Mouse (Mus musculus): ENCODE measurements at regions not wholly inside any gene's neighbourhood (a gene's known extent, or its start where the extent isn't known, plus 50 kb on each side); places are given as distances from the start of the nearest gene placed in this dataset.
"Not testable (repeated sequence)": the region's sequence is repeated elsewhere in the genome, so short reads cannot be mapped to it uniquely, and the experiment has no call there.

DNA sequence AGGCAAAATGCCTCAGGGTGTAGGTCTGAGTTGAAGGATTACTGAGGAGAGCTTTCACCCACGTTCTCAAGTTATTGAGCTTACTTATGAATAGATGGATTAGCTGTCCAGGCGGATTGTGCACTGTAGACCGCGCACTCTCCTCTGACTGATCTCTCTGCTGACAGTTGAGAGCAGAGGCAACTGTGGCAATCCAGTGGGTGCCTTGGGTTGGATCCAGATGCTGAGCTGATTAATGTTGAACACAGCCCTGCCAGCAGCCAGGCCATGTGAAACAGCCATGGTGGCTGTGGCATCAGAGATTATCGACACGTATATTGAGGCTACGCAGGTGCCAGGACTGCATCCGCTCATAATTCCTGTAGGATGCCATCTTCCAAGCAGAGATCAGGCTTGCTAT lies 53.6 kb downstream of the Gm10320 start:
- H3K9me3 ChIP-seq (replicated peaks; ENCODE audit: control insufficient read depth, low read length, poor library complexity, severe bottlenecking) = no peaks in the 10 kb centered on the region
- no peak overlapping the region for H3K9ac ChIP-seq (ENCODE audit: low read depth, low read length)
- H3K27ac ChIP-seq (ENCODE audit: low read length) = no peak overlapping the region
- H3K36me3 ChIP-seq (ENCODE audit: control insufficient read depth, insufficient read depth, low read length) = no peaks in the 10 kb centered on the region
- H3K4me1 ChIP-seq (ENCODE audit: control insufficient read depth, insufficient read depth, low read length) = no peaks in the 10 kb centered on the region
- H3K4me2 ChIP-seq (ENCODE audit: low read length) = no peak overlapping the region
- WGBS = 77% methylated on average over 8 of the region's 8 CpGs
- H3K4me3 ChIP-seq (ENCODE audit: low read depth, low read length) = no peak overlapping the region
- no peaks in the 10 kb centered on the region for H3K27me3 ChIP-seq (ENCODE audit: control insufficient read depth, insufficient read depth, low read depth, low read length)
- no peak for ATAC-seq

GRCm38 (mm10) chr13:98436961-98437360 lies 54.8 kb downstream of the Gm10320 start:
- whole genome bisulfite sequencing = 69% methylated on average over 8 of the region's 8 CpGs
- no peak overlapping the region for H3K4me3 ChIP-seq (ENCODE audit: low read depth, low read length)
- no peaks in the 10 kb centered on the region for H3K36me3 ChIP-seq (ENCODE audit: control insufficient read depth, insufficient read depth, low read length)
- H3K9me3 ChIP-seq (replicated peaks; ENCODE audit: control insufficient read depth, low read length, poor library complexity, severe bottlenecking) = no peaks in the 10 kb centered on the region
- H3K27me3 ChIP-seq (ENCODE audit: control insufficient read depth, insufficient read depth, low read depth, low read length) = no peaks in the 10 kb centered on the region
- H3K9ac ChIP-seq (ENCODE audit: low read depth, low read length) = no peak overlapping the region
- no peaks in the 10 kb centered on the region for H3K4me1 ChIP-seq (ENCODE audit: control insufficient read depth, insufficient read depth, low read length)
- no peak overlapping the region for H3K27ac ChIP-seq (ENCODE audit: low read length)
- no peak overlapping the region for H3K4me2 ChIP-seq (ENCODE audit: low read length)
- ATAC-seq = no peak

GRCm38 (mm10) chr13:98435245-98435975 lies 56.4 kb downstream of the Gm10320 start:
- no peaks in the 10 kb centered on the region for H3K36me3 ChIP-seq (ENCODE audit: control insufficient read depth, insufficient read depth, low read length)
- no peak overlapping the region for H3K9ac ChIP-seq (ENCODE audit: low read depth, low read length)
- H3K27me3 ChIP-seq (ENCODE audit: control insufficient read depth, insufficient read depth, low read depth, low read length) = no peaks in the 10 kb centered on the region
- no peak overlapping the region for H3K27ac ChIP-seq (ENCODE audit: low read length)
- H3K4me3 ChIP-seq (ENCODE audit: low read depth, low read length) = no peak overlapping the region
- 96% methylated on average over 8 of the region's 8 CpGs for WGBS
- ATAC-seq = no peak
- H3K4me2 ChIP-seq (ENCODE audit: low read length) = no peak overlapping the region
- no peaks in the 10 kb centered on the region for H3K4me1 ChIP-seq (ENCODE audit: control insufficient read depth, insufficient read depth, low read length)
- H3K9me3 ChIP-seq (replicated peaks; ENCODE audit: control insufficient read depth, low read length, poor library complexity, severe bottlenecking) = no peaks in the 10 kb centered on the region

DNA sequence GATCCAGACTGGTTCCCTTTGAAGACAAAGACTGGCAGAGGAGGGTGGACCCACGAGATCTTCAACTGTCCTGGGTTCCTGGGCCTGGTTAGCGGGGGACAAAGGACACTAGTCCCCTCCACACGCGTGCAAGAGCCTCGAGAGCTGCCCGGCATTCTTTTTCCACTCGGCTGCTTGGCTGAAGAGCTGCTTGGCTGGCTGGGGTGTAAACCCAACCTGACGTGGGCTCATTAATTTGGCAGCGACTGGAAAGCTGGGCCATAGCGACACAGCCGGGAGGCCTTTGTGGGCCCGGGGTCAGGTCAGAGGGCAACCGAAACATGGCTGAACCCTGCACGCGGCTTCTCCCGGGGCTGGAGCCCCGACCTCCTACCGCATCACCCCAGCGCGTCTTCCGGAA lies 62.0 kb downstream of the Gm10320 start:
- Histone ChIP-seq H3K9ac (ENCODE audit: low read depth, low read length) (no peak overlapping the region), H3K27ac (ENCODE audit: low read length) (no peak overlapping the region), H3K27me3 (ENCODE audit: control insufficient read depth, insufficient read depth, low read depth, low read length) (peaks cover 16% of the 10 kb centered on the region), H3K4me1 (ENCODE audit: control insufficient read depth, insufficient read depth, low read length) (peaks cover 4% of the 10 kb centered on the region; the same call in 1 of the 2 replicates), H3K36me3 (ENCODE audit: control insufficient read depth, insufficient read depth, low read length) (no peaks in the 10 kb centered on the region), H3K9me3 (replicated peaks; ENCODE audit: control insufficient read depth, low read length, poor library complexity, severe bottlenecking) (no peaks in the 10 kb centered on the region), H3K4me3 (ENCODE audit: low read depth, low read length) (no peak overlapping the region), H3K4me2 (ENCODE audit: low read length) (peak overlapping the region; percentile 14)
- WGBS = 27% methylated on average over 20 of the region's 21 CpGs
- no peak for ATAC-seq

DNA sequence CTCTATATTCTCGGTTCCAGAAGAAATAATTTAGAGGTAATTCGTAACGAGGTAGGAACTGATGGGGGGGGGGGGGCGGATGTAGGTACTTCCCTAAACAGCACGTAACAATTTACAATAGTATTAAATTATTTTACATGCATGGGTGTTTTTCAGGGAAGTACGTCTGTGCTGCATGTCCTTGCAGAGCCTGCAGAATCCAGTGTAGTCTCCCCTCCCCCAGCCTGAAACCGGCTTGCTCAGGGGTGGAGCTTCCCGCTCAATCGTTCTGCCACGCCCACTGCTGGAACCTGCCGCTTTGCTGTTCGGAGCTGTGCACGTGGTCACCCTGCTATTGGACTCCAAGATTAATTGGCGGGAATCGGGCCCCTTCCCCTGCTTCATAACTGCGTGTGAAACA lies 64.1 kb downstream of the Gm10320 start:
- Histone ChIP-seq H3K27me3 (ENCODE audit: control insufficient read depth, insufficient read depth, low read depth, low read length) (peaks cover 16% of the 10 kb centered on the region), H3K4me3 (ENCODE audit: low read depth, low read length) (peak overlapping the region; percentile 14), H3K9ac (ENCODE audit: low read depth, low read length) (0 out of 2 replicates have a peak overlapping the region, but pooled peaks have one; percentile 11), H3K4me2 (ENCODE audit: low read length) (peak overlapping the region; percentile 48)
- peak; percentile 48; the same call in 1 of the 2 replicates for ATAC-seq
- H3K36me3 ChIP-seq (ENCODE audit: control insufficient read depth, insufficient read depth, low read length); H3K9me3 ChIP-seq (replicated peaks; ENCODE audit: control insufficient read depth, low read length, poor library complexity, severe bottlenecking); H3K27ac ChIP-seq (ENCODE audit: low read length); H3K4me1 ChIP-seq (ENCODE audit: control insufficient read depth, insufficient read depth, low read length): not testable (repeated sequence)
- WGBS = 13% methylated on average over 16 of the region's 16 CpGs

- Histone ChIP-seq H3K36me3 (ENCODE audit: control insufficient read depth, insufficient read depth, low read length) (no peaks in the 10 kb centered on the region), H3K4me1 (ENCODE audit: control insufficient read depth, insufficient read depth, low read length) (peaks cover 4% of the 10 kb centered on the region; the same call in 1 of the 2 replicates), H3K27me3 (ENCODE audit: control insufficient read depth, insufficient read depth, low read depth, low read length) (peaks cover 13% of the 10 kb centered on the region), H3K9me3 (replicated peaks; ENCODE audit: control insufficient read depth, low read length, poor library complexity, severe bottlenecking) (no peaks in the 10 kb centered on the region), H3K27ac (ENCODE audit: low read length) (no peak overlapping the region), H3K9ac (ENCODE audit: low read depth, low read length) (no peak overlapping the region), H3K4me2 (ENCODE audit: low read length) (no peak overlapping the region), H3K4me3 (ENCODE audit: low read depth, low read length) (no peak overlapping the region)
- no peak for ATAC-seq
- 89% methylated on average over 7 of the region's 7 CpGs for WGBS
Observed at GRCm38 (mm10) chr13:98425026-98425425, 66.8 kb downstream of the Gm10320 start.

GRCm38 (mm10) chr13:98424000-98424399 lies 67.8 kb downstream of the Gm10320 start:
- Histone ChIP-seq H3K36me3 (ENCODE audit: control insufficient read depth, insufficient read depth, low read length) (no peaks in the 10 kb centered on the region), H3K27me3 (ENCODE audit: control insufficient read depth, insufficient read depth, low read depth, low read length) (peaks cover 7% of the 10 kb centered on the region), H3K9ac (ENCODE audit: low read depth, low read length) (no peak overlapping the region), H3K4me3 (ENCODE audit: low read depth, low read length) (no peak overlapping the region), H3K27ac (ENCODE audit: low read length) (no peak overlapping the region), H3K9me3 (replicated peaks; ENCODE audit: control insufficient read depth, low read length, poor library complexity, severe bottlenecking) (no peaks in the 10 kb centered on the region), H3K4me2 (ENCODE audit: low read length) (no peak overlapping the region), H3K4me1 (ENCODE audit: control insufficient read depth, insufficient read depth, low read length) (peaks cover 4% of the 10 kb centered on the region; the same call in 1 of the 2 replicates)
- no peak for ATAC-seq
- WGBS = 93% methylated on average over 12 of the region's 12 CpGs

DNA sequence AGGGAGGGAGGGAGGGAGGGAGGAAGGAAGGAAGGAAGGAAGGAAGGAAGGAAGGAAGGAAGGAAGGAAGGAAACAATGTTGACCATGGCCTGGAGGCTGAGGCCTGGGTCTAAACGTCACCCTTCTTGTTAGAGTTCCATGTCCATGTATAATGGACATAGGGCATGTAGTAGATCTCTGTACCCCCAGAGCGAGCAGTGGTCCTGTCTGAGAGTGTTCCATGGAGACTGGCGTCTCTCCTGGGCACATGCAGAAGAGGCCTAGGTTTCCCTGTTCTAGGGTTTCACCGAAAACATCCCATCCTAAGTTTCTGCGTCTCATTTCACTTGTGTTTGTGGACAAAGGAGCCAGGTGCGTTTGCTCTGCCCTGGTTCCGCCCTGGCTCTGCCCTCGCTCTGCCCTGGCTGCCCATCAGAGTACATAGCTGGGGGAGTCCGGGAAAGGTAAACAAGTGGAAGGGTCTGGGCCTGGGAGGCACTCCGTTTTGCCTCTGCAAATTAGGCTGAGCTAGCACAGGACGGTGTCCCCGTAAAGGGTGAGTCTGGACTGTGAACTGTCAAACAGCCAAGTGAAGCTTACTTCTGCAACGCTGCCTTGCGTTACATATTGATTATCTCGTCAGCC lies 66.5 kb downstream of the Foxd1 start:
- ATAC-seq = no peak
- Histone ChIP-seq H3K4me2 (ENCODE audit: low read length) (no peak overlapping the region), H3K9me3 (replicated peaks; ENCODE audit: control insufficient read depth, low read length, poor library complexity, severe bottlenecking) (no peaks in the 10 kb centered on the region), H3K36me3 (ENCODE audit: control insufficient read depth, insufficient read depth, low read length) (no peaks in the 10 kb centered on the region), H3K9ac (ENCODE audit: low read depth, low read length) (no peak overlapping the region), H3K27ac (ENCODE audit: low read length) (no peak overlapping the region), H3K4me3 (ENCODE audit: low read depth, low read length) (no peak overlapping the region), H3K4me1 (ENCODE audit: control insufficient read depth, insufficient read depth, low read length) (no peaks in the 10 kb centered on the region), H3K27me3 (ENCODE audit: control insufficient read depth, insufficient read depth, low read depth, low read length) (no peaks in the 10 kb centered on the region)
- 85% methylated on average over 15 of the region's 15 CpGs for WGBS

DNA sequence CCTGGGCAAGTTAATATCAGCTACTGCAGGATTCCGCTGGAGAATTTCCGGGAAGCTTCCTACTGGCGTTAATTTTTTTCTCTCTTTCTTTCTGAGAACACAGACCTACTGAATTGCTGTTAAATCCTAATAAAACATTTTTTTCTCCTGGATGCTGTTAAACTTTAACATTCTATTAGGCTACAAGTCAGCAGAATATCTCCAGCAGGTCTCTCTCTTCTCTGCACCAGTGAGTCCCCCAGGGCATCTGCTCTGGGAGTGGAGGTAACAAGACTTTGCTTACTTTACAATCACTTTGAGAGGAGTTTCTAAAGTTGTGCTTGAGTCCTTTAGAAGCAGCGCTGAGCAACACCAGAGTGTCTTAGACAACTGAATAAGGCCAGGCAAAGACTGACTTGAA lies 63.7 kb downstream of the Foxd1 start:
- no peaks in the 10 kb centered on the region for H3K36me3 ChIP-seq (ENCODE audit: control insufficient read depth, insufficient read depth, low read length)
- H3K4me3 ChIP-seq (ENCODE audit: low read depth, low read length) = no peak overlapping the region
- H3K4me1 ChIP-seq (ENCODE audit: control insufficient read depth, insufficient read depth, low read length) = no peaks in the 10 kb centered on the region
- H3K27ac ChIP-seq (ENCODE audit: low read length) = no peak overlapping the region
- H3K4me2 ChIP-seq (ENCODE audit: low read length) = no peak overlapping the region
- ATAC-seq = no peak
- WGBS = 86% methylated on average over 4 of the region's 4 CpGs
- no peaks in the 10 kb centered on the region for H3K9me3 ChIP-seq (replicated peaks; ENCODE audit: control insufficient read depth, low read length, poor library complexity, severe bottlenecking)
- H3K27me3 ChIP-seq (ENCODE audit: control insufficient read depth, insufficient read depth, low read depth, low read length) = no peaks in the 10 kb centered on the region
- no peak overlapping the region for H3K9ac ChIP-seq (ENCODE audit: low read depth, low read length)
